Mouse (Mus musculus) kidney, embryonic 14.5 days (tissue): Measurements from ENCODE around the gene Dnase1l1. TPM values are rescaled to one million over a fixed set of nuclear protein-coding genes. Genes with fewer than 3 reads are reported as not detected.

Source experiments
- ATAC-seq: fragments of 200-750 bp; cut with Nextera tagmentation; 2 replicates; pipeline ENCODE4 v1.8.0; 2017; ENCODE audit warnings: moderate number of reproducible peaks, mild to moderate bottlenecking, moderate TSS enrichment, moderate library complexity; ENCODE audit not compliant: low FRiP score, low TSS enrichment
- H3K27ac ChIP-seq: fragments of 300-500 bp; sonication (generic); 2 replicates; pipeline ENCODE4 v1.5.1; 2014; ENCODE audit warnings: low read depth, mild to moderate bottlenecking, low read length, moderate library complexity, mixed read lengths
- H3K27me3 ChIP-seq: fragments of 300-500 bp; sonication (generic); 2 replicates; pipeline ENCODE4 v1.6.1; 2014; ENCODE audit warnings: mild to moderate bottlenecking, low read length; ENCODE audit not compliant: control insufficient read depth, insufficient read depth
- H3K36me3 ChIP-seq: fragments of 300-500 bp; sonication (generic); 2 replicates; pipeline ENCODE4 v1.6.1; 2014; ENCODE audit warnings: low read length, mixed read lengths; ENCODE audit not compliant: control insufficient read depth, insufficient read depth
- H3K4me1 ChIP-seq: fragments of 300-500 bp; sonication (generic); 2 replicates; pipeline ENCODE4 v1.6.1; 2014; ENCODE audit warnings: low read length, mixed read lengths; ENCODE audit not compliant: control insufficient read depth, insufficient read depth
- H3K4me2 ChIP-seq: fragments of 300-500 bp; sonication (generic); replicated peaks from 2 replicates; pipeline ENCODE4 v1.6.1; 2014; ENCODE audit warnings: low read depth, mild to moderate bottlenecking, low read length
- H3K4me3 ChIP-seq: fragments of 300-500 bp; sonication (generic); 2 replicates; pipeline ENCODE4 v1.5.1; 2014; ENCODE audit warnings: mild to moderate bottlenecking, low read length
- H3K9ac ChIP-seq: fragments of 300-500 bp; sonication (generic); 2 replicates; pipeline ENCODE4 v1.6.1; 2014; ENCODE audit warnings: low read depth, mild to moderate bottlenecking, low read length, moderate library complexity
- H3K9me3 ChIP-seq: fragments of 300-500 bp; sonication (generic); 2 replicates; pipeline ENCODE4 v1.6.1; 2016; ENCODE audit warnings: low read length; ENCODE audit not compliant: control insufficient read depth
- WGBS: fragments of 180-500 bp; shearing (Covaris S2); extraction: QIAGEN DNeasy Blood & Tissue Kit; methylation state at CpG from one replicate; pipeline ENCODE4 v1.1.7; 2014; 5-methylcytosine and 5-hydroxymethylcytosine counted together
- polyA plus RNA-seq: library from polyadenylated mRNA; unstranded; fragments of >200 nt; fragmentation: Nextera tagmentation; extraction: Ambion mirVana; gene quantifications from 2 replicates; pipeline ENCODE4 v1.2.1, GENCODE M21; 2014

Dnase1l1 gene
- polyA plus RNA-seq, 1 experiment from 2014 or later, result 10.6 TPM

- no peaks in the 10 kb centered on the region for H3K4me1 ChIP-seq
- H3K27ac ChIP-seq, result peak overlapping the region; percentile 77
- peaks cover 9% of the 10 kb centered on the region; the same call in 1 of the 2 replicates for H3K36me3 ChIP-seq
- peak overlapping the region; percentile 46 for H3K4me2 ChIP-seq
- ATAC-seq, result no peak
- no peaks in the 10 kb centered on the region for H3K9me3 ChIP-seq
- WGBS, result 24% methylated on average over 27 of the region's 27 CpGs
- peak overlapping the region; percentile 62 for H3K4me3 ChIP-seq
- H3K27me3 ChIP-seq, result no peaks in the 10 kb centered on the region
- H3K9ac ChIP-seq, result peak overlapping the region; percentile 81
Observed at GRCm38 (mm10) chrX:74270902-74271551, 11.1 kb downstream of the Dnase1l1 start.

GRCm38 (mm10) chrX:74270062-74270901 is 11.9 kb downstream of the Dnase1l1 start, which contains the start of gene Rpl10:
Rpl10 (plus strand) TSS chrX:74270812.
- Histone ChIP-seq H3K4me3 (peak within 1 kb of the TSS; percentile 62), H3K27me3 (no peaks in the 10 kb centered on the region), H3K36me3 (peaks cover 9% of the 10 kb centered on the region; the same call in 1 of the 2 replicates), H3K27ac (peak within 1 kb of the TSS; percentile 91), H3K4me1 (no peaks in the 10 kb centered on the region), H3K9me3 (no peaks in the 10 kb centered on the region), H3K9ac (peak within 1 kb of the TSS; percentile 81), H3K4me2 (peak within 1 kb of the TSS; percentile 46)
- 25% methylated on average over 42 of the region's 42 CpGs for WGBS
- peak; percentile 92 for ATAC-seq

- peak overlapping the region; percentile 40 for H3K4me2 ChIP-seq
- no peaks in the 10 kb centered on the region for H3K9me3 ChIP-seq
- H3K36me3 ChIP-seq, result peaks cover 9% of the 10 kb centered on the region; the same call in 1 of the 2 replicates
- peak overlapping the region; percentile 52 for H3K9ac ChIP-seq
- H3K4me1 ChIP-seq, result no peaks in the 10 kb centered on the region
- peak overlapping the region; percentile 91 for H3K27ac ChIP-seq
- ATAC-seq, result peak; percentile 39
- 31% methylated on average over 3 of the region's 3 CpGs for WGBS
- H3K27me3 ChIP-seq, result no peaks in the 10 kb centered on the region
- H3K4me3 ChIP-seq, result peak overlapping the region; percentile 62
Observed at GRCm38 (mm10) chrX:74269736-74270061, 12.4 kb downstream of the Dnase1l1 start.

- no peak for ATAC-seq
- 96% methylated on average over 3 of the region's 3 CpGs for WGBS
- no peak overlapping the region for H3K27ac ChIP-seq
- H3K4me1 ChIP-seq, result no peaks in the 10 kb centered on the region
- no peaks in the 10 kb centered on the region for H3K9me3 ChIP-seq
- no peak overlapping the region for H3K4me3 ChIP-seq
- peaks cover 16% of the 10 kb centered on the region; the same call in 1 of the 2 replicates for H3K36me3 ChIP-seq
- H3K4me2 ChIP-seq, result no peak overlapping the region
- H3K9ac ChIP-seq, result no peak overlapping the region
- no peaks in the 10 kb centered on the region for H3K27me3 ChIP-seq
Observed at GRCm38 (mm10) chrX:74257746-74258145, 24.4 kb downstream of the Dnase1l1 start.

GRCm38 (mm10) chrX:74254888-74255565 is 27.1 kb downstream of the Dnase1l1 start:
- Histone ChIP-seq H3K4me3 (peak overlapping the region; percentile 61), H3K36me3 (peaks cover 16% of the 10 kb centered on the region; the same call in 1 of the 2 replicates), H3K4me2 (peak overlapping the region; percentile 54), H3K27ac (peak overlapping the region; percentile 90), H3K4me1 (no peaks in the 10 kb centered on the region), H3K9me3 (no peaks in the 10 kb centered on the region), H3K9ac (peak overlapping the region; percentile 75), H3K27me3 (no peaks in the 10 kb centered on the region)
- 39% methylated on average over 31 of the region's 31 CpGs for WGBS
- peak; percentile 67 for ATAC-seq

- WGBS, result 28% methylated on average over 39 of the region's 39 CpGs
- ATAC-seq, result peak; percentile 97
Observed at GRCm38 (mm10) chrX:74254153-74254887, 27.8 kb downstream of the Dnase1l1 start, which contains the start of gene Emd. Emd (plus strand) TSS chrX:74254687.

GRCm38 (mm10) chrX:74249615-74250014 is 32.5 kb downstream of the Dnase1l1 start, which contains the start of gene Flna:
Flna (minus strand) TSS chrX:74249820.
- Histone ChIP-seq H3K9ac (peak within 1 kb of the TSS; percentile 67), H3K4me1 (no peaks in the 10 kb centered on the region), H3K4me3 (peak within 1 kb of the TSS; percentile 39), H3K9me3 (no peaks in the 10 kb centered on the region), H3K4me2 (peak within 1 kb of the TSS; percentile 47), H3K27ac (peak within 1 kb of the TSS; percentile 62), H3K36me3 (no peaks in the 10 kb centered on the region), H3K27me3 (no peaks in the 10 kb centered on the region)
- WGBS, result 34% methylated on average over 37 of the region's 38 CpGs
- no peak for ATAC-seq

More at GRCm38 (mm10) chrX:74254153-74254887, 27.8 kb downstream of the Dnase1l1 start, which contains the start of gene Emd:
- Histone ChIP-seq H3K4me1 (no peaks in the 10 kb centered on the region), H3K4me2 (peak within 1 kb of the TSS; percentile 54), H3K27me3 (no peaks in the 10 kb centered on the region), H3K4me3 (peak within 1 kb of the TSS; percentile 61), H3K27ac (peak within 1 kb of the TSS; percentile 90), H3K9ac (peak within 1 kb of the TSS; percentile 75), H3K9me3 (no peaks in the 10 kb centered on the region), H3K36me3 (peaks cover 16% of the 10 kb centered on the region; the same call in 1 of the 2 replicates)

- H3K27ac ChIP-seq, result no peak overlapping the region
Observed at GRCm38 (mm10) chrX:74248651-74249050, 33.5 kb downstream of the Dnase1l1 start.

More at GRCm38 (mm10) chrX:74248651-74249050, 33.5 kb downstream of the Dnase1l1 start:
- WGBS, result 21% methylated on average over 3 of the region's 3 CpGs
- Histone ChIP-seq H3K27me3 (no peaks in the 10 kb centered on the region), H3K9me3 (no peaks in the 10 kb centered on the region), H3K4me1 (no peaks in the 10 kb centered on the region), H3K36me3 (no peaks in the 10 kb centered on the region), H3K4me2 (peak overlapping the region; percentile 47), H3K9ac (no peak overlapping the region), H3K4me3 (peak overlapping the region; percentile 39; the same call in 1 of the 2 replicates)
- peak; percentile 13; the same call in 1 of the 2 replicates for ATAC-seq
